Mouse (Mus musculus) heart, embryonic 16.5 days (tissue): Measurements from ENCODE around the gene Sec14l4. TPM values are rescaled to one million over a fixed set of nuclear protein-coding genes. Genes with fewer than 3 reads are reported as not detected.
"Not testable (repeated sequence)": the region's sequence is repeated elsewhere in the genome, so short reads cannot be mapped to it uniquely, and the experiment has no call there.

Source experiments
- ATAC-seq: fragments of 200-750 bp; cut with Nextera tagmentation; replicated peaks from 2 replicates; pipeline ENCODE4 v1.8.0; 2017; ENCODE audit warnings: moderate number of reproducible peaks; ENCODE audit not compliant: insufficient read depth, low FRiP score; ENCODE audit errors: extremely low read depth
- H3K27ac ChIP-seq: fragments of 300-500 bp; sonication (generic); 2 replicates; pipeline ENCODE4 v1.5.1; 2014; ENCODE audit warnings: mild to moderate bottlenecking, low read length, control low read depth, moderate library complexity
- H3K27me3 ChIP-seq: fragments of 300-500 bp; sonication (generic); 2 replicates; pipeline ENCODE4 v1.6.1; 2014; ENCODE audit warnings: low read length, mixed read lengths; ENCODE audit not compliant: control insufficient read depth, insufficient read depth
- H3K36me3 ChIP-seq: fragments of 300-500 bp; sonication (generic); 2 replicates; pipeline ENCODE4 v1.6.1; 2014; ENCODE audit not compliant: control insufficient read depth, insufficient read depth
- H3K4me1 ChIP-seq: fragments of 300-500 bp; sonication (generic); 2 replicates; pipeline ENCODE4 v1.6.1; 2014; ENCODE audit warnings: low read length, mixed read lengths; ENCODE audit not compliant: control insufficient read depth, insufficient read depth
- H3K4me2 ChIP-seq: fragments of 300-500 bp; sonication (generic); 2 replicates; pipeline ENCODE4 v1.6.1; 2014; ENCODE audit warnings: low read depth, mild to moderate bottlenecking, control low read depth, low read length
- H3K4me3 ChIP-seq: fragments of 300-500 bp; sonication (generic); 2 replicates; pipeline ENCODE4 v1.5.1; 2014; ENCODE audit warnings: mild to moderate bottlenecking, control low read depth, low read length
- H3K9ac ChIP-seq: fragments of 300-500 bp; sonication (generic); 2 replicates; pipeline ENCODE4 v1.6.1; 2014; ENCODE audit warnings: low read length, control low read depth
- H3K9me3 ChIP-seq: fragments of 300-500 bp; sonication (generic); replicated peaks from 2 replicates; pipeline ENCODE4 v1.6.1; 2016; ENCODE audit warnings: low read length; ENCODE audit not compliant: control insufficient read depth
- WGBS: fragments of 180-500 bp; shearing (Covaris S2); extraction: QIAGEN DNeasy Blood & Tissue Kit; methylation state at CpG from one replicate; pipeline ENCODE4 v1.1.7; 2014; 5-methylcytosine and 5-hydroxymethylcytosine counted together
- polyA plus RNA-seq: library from polyadenylated mRNA; unstranded; fragments of >200 nt; fragmentation: Nextera tagmentation; extraction: Ambion mirVana; gene quantifications from 2 replicates; pipeline ENCODE4 v1.2.1, GENCODE M21; 2015

Gene Sec14l4
- polyA plus RNA-seq, 1 experiment from 2014 or later: 0.38 TPM

DNA sequence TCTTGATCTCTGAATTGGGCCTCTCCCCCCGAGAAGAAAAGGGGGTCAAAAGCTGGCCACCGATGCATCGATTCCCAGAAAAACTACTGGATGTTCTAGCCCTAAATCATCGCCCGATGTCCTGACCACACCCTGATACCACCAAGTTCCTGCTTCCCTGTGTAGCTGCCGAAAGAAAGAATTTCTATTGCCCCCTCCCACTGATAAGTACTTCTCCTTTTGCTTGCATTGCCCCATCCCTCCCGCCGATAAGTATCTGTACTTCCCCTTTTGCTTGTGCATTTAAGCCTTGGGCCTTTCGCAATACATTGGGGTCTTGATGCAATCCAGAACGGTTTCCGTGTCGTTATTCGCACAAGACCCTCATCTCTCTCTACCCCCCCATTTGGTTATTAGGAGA, 9.2 kb upstream of the Sec14l4 start:
- not testable (repeated sequence) for H3K36me3 ChIP-seq, H3K27ac ChIP-seq, H3K27me3 ChIP-seq

GRCm38 (mm10) chr11:4023321-4023720, 7.9 kb upstream of the Sec14l4 start:
- Histone ChIP-seq H3K4me2 (no peak overlapping the region), H3K27me3 (no peaks in the 10 kb centered on the region), H3K27ac (no peak overlapping the region), H3K4me3 (no peak overlapping the region), H3K36me3 (no peaks in the 10 kb centered on the region), H3K4me1 (no peaks in the 10 kb centered on the region), H3K9me3 (no peaks in the 10 kb centered on the region), H3K9ac (no peak overlapping the region)
- 59% methylated on average over 2 of the region's 2 CpGs for WGBS
- ATAC-seq: no peak

More for the DNA sequence above, 9.2 kb upstream of the Sec14l4 start:
- 82% methylated on average over 13 of the region's 13 CpGs for WGBS
- not testable (repeated sequence) for ATAC-seq, H3K4me2 ChIP-seq, H3K9me3 ChIP-seq, H3K4me3 ChIP-seq, H3K9ac ChIP-seq, H3K4me1 ChIP-seq

GRCm38 (mm10) chr11:4027066-4027465, 4.2 kb upstream of the Sec14l4 start:
- WGBS: 66% methylated on average over 8 of the region's 8 CpGs
- no peak overlapping the region for H3K4me3 ChIP-seq

DNA sequence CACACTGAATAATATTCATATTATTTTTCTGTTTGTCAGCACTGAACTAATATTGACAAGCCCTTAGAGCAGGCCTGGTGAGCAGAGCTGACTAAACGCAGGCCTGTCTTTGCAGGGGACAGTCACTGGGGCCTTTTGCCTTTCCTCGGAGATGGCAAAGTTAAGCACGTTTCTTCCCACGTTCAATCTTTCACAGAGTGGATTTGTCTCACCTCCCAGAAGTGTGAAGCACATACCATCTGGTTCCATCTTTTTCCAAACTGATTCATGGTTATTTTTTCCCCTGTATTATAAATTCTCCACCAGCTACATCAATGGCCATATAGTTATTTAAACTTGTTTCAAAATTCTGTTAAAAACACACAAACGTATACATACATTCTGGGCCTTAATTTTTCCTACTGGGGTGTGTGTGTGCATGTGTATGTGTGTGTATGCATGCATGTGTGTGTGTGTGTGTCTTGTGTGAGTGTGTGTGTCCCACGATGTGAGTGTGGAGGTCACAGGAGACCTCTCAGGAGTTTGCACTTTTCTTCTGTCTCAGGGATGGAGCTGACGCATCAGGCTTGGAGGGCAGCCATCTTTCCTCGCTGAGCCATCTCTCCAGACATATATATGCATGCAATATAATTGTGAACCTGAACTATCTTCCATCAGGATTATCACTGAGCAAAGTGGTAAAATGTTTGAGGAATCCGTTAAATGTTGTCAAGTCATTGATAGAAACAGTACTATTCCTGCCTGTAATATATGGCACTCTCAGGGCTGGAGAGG, 3.5 kb upstream of the Sec14l4 start:
- Histone ChIP-seq H3K9me3 (0 out of 2 replicates have a peak, but pooled peaks cover 3% of the 10 kb centered on the region), H3K4me1 (no peaks in the 10 kb centered on the region), H3K9ac (no peak overlapping the region), H3K4me2 (no peak overlapping the region), H3K36me3 (no peaks in the 10 kb centered on the region), H3K27me3 (peaks cover 4% of the 10 kb centered on the region; the same call in 1 of the 2 replicates), H3K27ac (no peak overlapping the region), H3K4me3 (no peak overlapping the region)
- 65% methylated on average over 9 of the region's 9 CpGs for WGBS
- no peak for ATAC-seq

More at GRCm38 (mm10) chr11:4027066-4027465, 4.2 kb upstream of the Sec14l4 start:
- H3K4me1 ChIP-seq: no peaks in the 10 kb centered on the region
- no peak for ATAC-seq
- H3K9me3 ChIP-seq: 0 out of 2 replicates have a peak, but pooled peaks cover 3% of the 10 kb centered on the region
- peaks cover 4% of the 10 kb centered on the region; the same call in 1 of the 2 replicates for H3K27me3 ChIP-seq
- no peaks in the 10 kb centered on the region for H3K36me3 ChIP-seq
- no peak overlapping the region for H3K9ac ChIP-seq
- no peak overlapping the region for H3K27ac ChIP-seq
- no peak overlapping the region for H3K4me2 ChIP-seq

DNA sequence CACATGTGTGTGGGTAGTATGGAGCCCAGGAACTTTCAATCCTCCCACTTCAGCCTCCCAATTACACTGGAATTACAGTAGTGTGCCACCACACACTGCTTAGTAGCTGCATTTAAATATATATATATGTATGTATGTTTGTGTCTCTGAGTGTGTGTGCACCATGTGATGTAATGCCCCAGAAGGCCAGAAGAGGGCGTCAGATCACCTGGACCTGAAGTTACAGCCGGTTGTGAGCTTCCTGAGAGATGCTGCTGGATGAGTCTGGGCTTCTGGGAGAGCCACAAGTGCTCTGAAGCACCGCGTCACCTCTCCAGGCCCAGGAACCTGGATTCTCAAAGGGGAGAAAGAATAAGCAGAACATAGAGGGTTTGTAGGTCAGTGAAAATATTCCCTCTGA, 1.9 kb upstream of the Sec14l4 start:
- Histone ChIP-seq H3K27ac (no peak overlapping the region), H3K9ac (no peak overlapping the region), H3K36me3 (no peaks in the 10 kb centered on the region), H3K4me1 (no peaks in the 10 kb centered on the region), H3K4me3 (no peak overlapping the region), H3K4me2 (no peak overlapping the region), H3K27me3 (peaks cover 4% of the 10 kb centered on the region; the same call in 1 of the 2 replicates), H3K9me3 (0 out of 2 replicates have a peak, but pooled peaks cover 3% of the 10 kb centered on the region)
- ATAC-seq: no peak
- WGBS: 70% methylated on average over 4 of the region's 4 CpGs

DNA sequence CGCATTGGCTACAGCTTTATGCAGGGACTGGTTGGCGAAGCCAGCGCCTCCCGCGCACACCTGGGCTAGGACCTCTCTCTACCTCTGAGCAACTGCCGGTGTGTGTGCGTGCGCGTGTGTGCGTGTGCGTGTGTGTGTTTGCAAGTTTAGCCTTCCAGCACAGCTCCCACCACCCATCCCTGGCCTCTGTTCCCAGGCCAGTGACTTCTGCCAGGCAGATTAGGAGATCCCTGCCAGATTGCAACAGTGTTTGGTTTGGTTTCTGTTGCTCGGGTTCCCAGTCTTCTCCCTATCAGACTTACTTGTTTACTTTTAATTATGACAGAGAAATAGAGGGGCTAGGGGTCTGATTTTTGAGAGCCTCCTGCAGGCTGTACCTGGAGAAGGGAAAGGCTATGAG, 699 bp downstream of the Sec14l4 start:
- H3K9ac ChIP-seq: no peak overlapping the region
- H3K4me1 ChIP-seq: no peaks in the 10 kb centered on the region
- no peak for ATAC-seq
- H3K27ac ChIP-seq: no peak overlapping the region
- H3K4me2 ChIP-seq: no peak overlapping the region
- no peak overlapping the region for H3K4me3 ChIP-seq
- 0 out of 2 replicates have a peak, but pooled peaks cover 3% of the 10 kb centered on the region for H3K9me3 ChIP-seq
- H3K27me3 ChIP-seq: peaks cover 4% of the 10 kb centered on the region; the same call in 1 of the 2 replicates
- H3K36me3 ChIP-seq: no peaks in the 10 kb centered on the region
- 37% methylated on average over 12 of the region's 12 CpGs for WGBS

DNA sequence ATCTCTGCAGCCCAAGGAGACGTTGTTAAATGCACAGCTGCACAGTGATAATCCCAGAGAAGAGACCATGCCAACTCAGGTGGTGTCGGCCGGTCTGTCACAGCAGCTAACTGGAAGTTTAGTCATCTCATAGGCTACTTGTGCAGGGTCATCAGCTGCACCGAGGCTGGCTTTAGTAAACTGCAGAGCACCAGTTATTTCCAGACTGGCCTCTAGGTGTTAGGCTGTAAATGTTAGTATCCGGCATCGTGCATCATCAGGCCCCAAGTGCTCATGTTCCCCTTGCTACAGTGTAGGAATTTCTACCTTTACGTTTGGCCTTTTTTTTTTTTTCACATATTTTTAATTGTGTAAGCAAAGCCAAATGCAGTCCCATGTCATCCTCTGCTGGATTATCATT, 2.2 kb downstream of the Sec14l4 start:
- 60% methylated on average over 7 of the region's 7 CpGs for WGBS
- no peak overlapping the region for H3K9ac ChIP-seq
- no peak overlapping the region for H3K4me3 ChIP-seq
- no peak for ATAC-seq
- H3K36me3 ChIP-seq: no peaks in the 10 kb centered on the region
- 0 out of 2 replicates have a peak, but pooled peaks cover 3% of the 10 kb centered on the region for H3K9me3 ChIP-seq
- no peak overlapping the region for H3K4me2 ChIP-seq
- H3K4me1 ChIP-seq: no peaks in the 10 kb centered on the region
- peaks cover 4% of the 10 kb centered on the region; the same call in 1 of the 2 replicates for H3K27me3 ChIP-seq
- H3K27ac ChIP-seq: no peak overlapping the region

- H3K4me2 ChIP-seq: no peak overlapping the region
- ATAC-seq: no peak
- no peak overlapping the region for H3K27ac ChIP-seq
- H3K4me3 ChIP-seq: no peak overlapping the region
- no peaks in the 10 kb centered on the region for H3K36me3 ChIP-seq
- H3K9me3 ChIP-seq: 0 out of 2 replicates have a peak, but pooled peaks cover 3% of the 10 kb centered on the region
- no peaks in the 10 kb centered on the region for H3K4me1 ChIP-seq
- peaks cover 4% of the 10 kb centered on the region; the same call in 1 of the 2 replicates for H3K27me3 ChIP-seq
- 74% methylated on average over 4 of the region's 4 CpGs for WGBS
- no peak overlapping the region for H3K9ac ChIP-seq
Measured at GRCm38 (mm10) chr11:4034169-4034568, 2.9 kb downstream of the Sec14l4 start.

- Histone ChIP-seq H3K27ac (no peak overlapping the region), H3K36me3 (no peaks in the 10 kb centered on the region), H3K4me2 (no peak overlapping the region), H3K4me1 (no peaks in the 10 kb centered on the region), H3K4me3 (no peak overlapping the region), H3K9ac (no peak overlapping the region), H3K27me3 (peaks cover 4% of the 10 kb centered on the region; the same call in 1 of the 2 replicates), H3K9me3 (no peaks in the 10 kb centered on the region)
- WGBS: 58% methylated on average over 18 of the region's 18 CpGs
- no peak for ATAC-seq
Measured at GRCm38 (mm10) chr11:4035116-4035892, 4.0 kb downstream of the Sec14l4 start.
